Mouse (Mus musculus) ES-Bruce4 (cell line): ENCODE results near the gene Cux2. TPM values are rescaled to one million over a fixed set of nuclear protein-coding genes. Genes with fewer than 3 reads are reported as not detected.

Experiments
- H3K27ac ChIP-seq: 2 replicates; pipeline ENCODE4 v1.5.1; 2012; ENCODE audit warnings: low read length, inconsistent platforms; ENCODE audit not compliant: insufficient read depth
- H3K27me3 ChIP-seq: 2 replicates; pipeline ENCODE4 v1.6.1; 2012; ENCODE audit warnings: mild to moderate bottlenecking, low read length, inconsistent platforms; ENCODE audit not compliant: control insufficient read depth, poor library complexity, insufficient read depth, severe bottlenecking
- H3K36me3 ChIP-seq: 2 replicates; pipeline ENCODE4 v1.6.1; 2012; ENCODE audit warnings: inconsistent platforms, mild to moderate bottlenecking, low read length, moderate library complexity; ENCODE audit not compliant: control insufficient read depth, poor library complexity, insufficient read depth, severe bottlenecking
- H3K4me1 ChIP-seq: one replicate; pipeline ENCODE4 v1.8.1; 2011; ENCODE audit warnings: low read length; ENCODE audit not compliant: control insufficient read depth, insufficient read depth
- H3K4me3 ChIP-seq: 2 replicates; pipeline ENCODE4 v1.5.1; 2011; ENCODE audit warnings: low read depth, mild to moderate bottlenecking, low read length
- H3K9ac ChIP-seq: 2 replicates; pipeline ENCODE4 v1.6.1; 2012; ENCODE audit warnings: low read depth, mild to moderate bottlenecking, inconsistent platforms; ENCODE audit not compliant: poor library complexity, severe bottlenecking
- H3K9me3 ChIP-seq: replicated peaks from 2 replicates; pipeline ENCODE4 v1.6.1; 2012; ENCODE audit warnings: mild to moderate bottlenecking, low read length, inconsistent platforms; ENCODE audit not compliant: control insufficient read depth, poor library complexity, insufficient read depth, severe bottlenecking
- CTCF ChIP-seq: IDR thresholded peaks from one replicate; pipeline ENCODE4 v1.8.1; 2011; ENCODE audit warnings: low read depth, low read length
- EP300 ChIP-seq: IDR thresholded peaks from 2 replicates; pipeline ENCODE4 v1.6.1; 2011; ENCODE audit warnings: low read depth, low read length; ENCODE audit not compliant: insufficient read depth
- POLR2A ChIP-seq: IDR thresholded peaks from one replicate; pipeline ENCODE4 v1.8.1; 2011; ENCODE audit warnings: low read length; ENCODE audit not compliant: insufficient read depth
- polyA plus RNA-seq: library from polyadenylated mRNA; stranded (reverse); fragments of >200 nt; gene quantifications from 2 replicates; pipeline ENCODE4 v1.2.4, GENCODE M21; 2011; ENCODE audit warnings: low read depth; ENCODE audit not compliant: missing spikeins, insufficient read depth, insufficient read length

The Cux2 gene
- polyA plus RNA-seq, 1 experiment = 3.6 TPM

GRCm38 (mm10) chr5:121950175-121950574, 99.7 kb downstream of the Cux2 start:
- Histone ChIP-seq H3K4me1 (no peaks in the 10 kb centered on the region), H3K36me3 (no peaks in the 10 kb centered on the region), H3K9me3 (no peaks in the 10 kb centered on the region), H3K9ac (no peak overlapping the region), H3K4me3 (no peak overlapping the region), H3K27me3 (no peaks in the 10 kb centered on the region), H3K27ac (no peak overlapping the region)
- no peak for TF ChIP-seq CTCF
- no peak for TF ChIP-seq POLR2A
- no peak for TF ChIP-seq EP300

DNA sequence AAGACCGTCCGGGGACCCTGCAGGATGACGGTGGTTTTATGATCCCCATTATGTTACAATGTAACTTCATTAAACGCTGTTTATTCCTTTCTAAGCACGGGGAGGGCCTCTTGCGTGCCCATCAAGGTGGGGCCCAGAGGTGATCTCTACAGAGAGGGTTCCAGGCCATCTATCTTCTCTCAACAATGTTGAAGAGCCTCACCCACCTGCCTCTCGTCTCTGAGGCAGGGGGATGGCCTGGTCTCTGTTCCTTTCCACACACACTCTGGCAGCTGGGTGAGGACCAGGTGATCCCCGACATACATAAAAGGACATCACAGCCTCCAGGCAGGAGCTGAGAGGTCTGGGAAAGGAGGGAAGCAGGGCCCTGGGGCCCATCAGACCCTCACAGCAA, 100.9 kb downstream of the Cux2 start:
- Histone ChIP-seq H3K4me1 (no peaks in the 10 kb centered on the region), H3K27me3 (no peaks in the 10 kb centered on the region), H3K36me3 (no peaks in the 10 kb centered on the region), H3K9me3 (no peaks in the 10 kb centered on the region), H3K9ac (no peak overlapping the region), H3K27ac (no peak overlapping the region), H3K4me3 (no peak overlapping the region)
- TF ChIP-seq EP300 (no peak), POLR2A (no peak), CTCF (no peak)

GRCm38 (mm10) chr5:121948302-121949049, 101.4 kb downstream of the Cux2 start:
- TF ChIP-seq POLR2A (no peak), CTCF (no peak), EP300 (no peak)
- Histone ChIP-seq H3K9ac (peak overlapping the region; percentile 53; the same call in 1 of the 2 replicates), H3K4me1 (no peaks in the 10 kb centered on the region), H3K27me3 (no peaks in the 10 kb centered on the region), H3K4me3 (peak overlapping the region; percentile 62), H3K36me3 (no peaks in the 10 kb centered on the region), H3K9me3 (no peaks in the 10 kb centered on the region), H3K27ac (no peak overlapping the region)

- Histone ChIP-seq H3K4me1 (no peaks in the 10 kb centered on the region), H3K9ac (no peak overlapping the region), H3K9me3 (no peaks in the 10 kb centered on the region), H3K36me3 (no peaks in the 10 kb centered on the region), H3K27ac (no peak overlapping the region), H3K4me3 (no peak overlapping the region), H3K27me3 (no peaks in the 10 kb centered on the region)
- TF ChIP-seq EP300 (no peak), POLR2A (no peak), CTCF (no peak)
Observed at GRCm38 (mm10) chr5:121946657-121947245, 103.2 kb downstream of the Cux2 start.

GRCm38 (mm10) chr5:121945819-121946218, 104.1 kb downstream of the Cux2 start:
- Histone ChIP-seq H3K9me3 (no peaks in the 10 kb centered on the region), H3K36me3 (no peaks in the 10 kb centered on the region), H3K4me1 (no peaks in the 10 kb centered on the region), H3K27ac (no peak overlapping the region), H3K27me3 (no peaks in the 10 kb centered on the region), H3K4me3 (no peak overlapping the region), H3K9ac (no peak overlapping the region)
- TF ChIP-seq EP300 (no peak), CTCF (peak; percentile 94)
